Mouse (Mus musculus) bone marrow macrophage, adult 2 months (primary cell): ENCODE measurements around the gene Suds3.

Experiments
- CTCF ChIP-seq: IDR thresholded peaks from 2 replicates; pipeline ENCODE4 v1.5.1; 2012; ENCODE audit warnings: low read depth, mild to moderate bottlenecking, low read length, moderate library complexity
- POLR2A ChIP-seq: IDR thresholded peaks from 2 replicates; pipeline ENCODE4 v1.6.1; 2012; ENCODE audit warnings: mild to moderate bottlenecking, low read depth, low read length, borderline replicate concordance

DNA sequence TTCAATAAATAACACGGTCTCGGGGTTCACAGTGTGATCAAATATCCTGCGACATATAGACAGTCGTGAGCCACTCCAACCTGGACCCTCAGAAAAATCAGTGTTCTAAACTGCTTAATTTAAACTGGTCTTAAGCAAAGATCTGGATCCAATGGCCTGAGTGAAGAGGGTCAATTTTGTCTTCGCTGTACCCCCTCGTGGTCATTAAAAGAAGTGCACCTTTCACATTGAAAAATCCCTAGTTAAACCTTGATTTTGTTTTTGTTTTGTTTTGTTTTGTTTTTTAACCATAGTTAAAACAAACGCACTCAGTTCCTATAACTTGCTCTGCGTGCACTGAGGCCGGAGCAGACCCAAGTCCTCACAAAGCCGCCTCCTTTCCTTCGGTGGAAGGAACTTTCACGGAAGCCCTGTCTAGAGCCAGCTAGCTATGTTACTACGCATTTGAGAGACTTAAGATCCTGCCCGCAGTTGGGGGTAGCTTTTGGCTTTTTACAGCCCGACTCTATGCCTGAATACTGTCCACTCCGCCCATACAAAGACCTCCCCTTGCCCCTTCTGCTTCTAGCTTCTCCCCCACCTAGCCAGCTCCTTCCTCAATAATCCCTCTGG is 1.2 kb downstream of the Suds3 start:
- TF ChIP-seq CTCF (no peak), POLR2A (no peak)
